Mouse (Mus musculus) forebrain, embryonic 14.5 days (tissue): ENCODE measurements around the gene Abcb5. TPM values are rescaled to one million over a fixed set of nuclear protein-coding genes. Genes with fewer than 3 reads are reported as not detected.

ENCODE experiments used
- ATAC-seq: fragments of 200-750 bp; cut with Nextera tagmentation; 2 replicates; pipeline ENCODE4 v1.8.0; 2017; ENCODE audit warnings: mild to moderate bottlenecking, moderate library complexity
- DNase-seq: peaks from one replicate; pipeline ENCODE4 v3.0.0-alpha.2; 2015; ENCODE audit warnings: low spot score
- H3K27ac ChIP-seq: fragments of 300-500 bp; sonication (generic); 2 replicates; pipeline ENCODE4 v1.5.1; 2014; ENCODE audit warnings: low read depth, mild to moderate bottlenecking, control low read depth, low read length, moderate library complexity
- H3K27me3 ChIP-seq: fragments of 300-500 bp; sonication (generic); replicated peaks from 2 replicates; pipeline ENCODE4 v1.6.1; 2014; ENCODE audit warnings: low read length, control low read depth, mixed read lengths; ENCODE audit not compliant: control insufficient read depth, insufficient read depth
- H3K36me3 ChIP-seq: fragments of 300-500 bp; sonication (generic); 2 replicates; pipeline ENCODE4 v1.6.1; 2014; ENCODE audit warnings: low read length, control low read depth; ENCODE audit not compliant: control insufficient read depth, insufficient read depth
- H3K4me1 ChIP-seq: fragments of 300-500 bp; sonication (generic); 2 replicates; pipeline ENCODE4 v1.6.1; 2014; ENCODE audit warnings: antibody characterized with exemption, low read length, control low read depth; ENCODE audit not compliant: control insufficient read depth, insufficient read depth
- H3K4me2 ChIP-seq: fragments of 300-500 bp; sonication (generic); 2 replicates; pipeline ENCODE4 v1.6.1; 2014; ENCODE audit warnings: mild to moderate bottlenecking, control low read depth, low read length
- H3K4me3 ChIP-seq: fragments of 300-500 bp; sonication (generic); 2 replicates; pipeline ENCODE4 v1.5.1; 2014; ENCODE audit warnings: low read depth, low read length, control low read depth
- H3K9ac ChIP-seq: fragments of 300-500 bp; sonication (generic); 2 replicates; pipeline ENCODE4 v1.6.1; 2014; ENCODE audit warnings: mild to moderate bottlenecking, low read length, control low read depth, moderate library complexity
- H3K9me3 ChIP-seq: fragments of 300-500 bp; sonication (generic); replicated peaks from 2 replicates; pipeline ENCODE4 v1.6.1; 2016; ENCODE audit warnings: low read length, control low read depth, mixed read lengths; ENCODE audit not compliant: control insufficient read depth
- WGBS: fragments of 180-500 bp; shearing (Covaris S2); extraction: QIAGEN DNeasy Blood & Tissue Kit; methylation state at CpG from one replicate; pipeline ENCODE4 v1.1.7; 2014; 5-methylcytosine and 5-hydroxymethylcytosine counted together
- polyA plus RNA-seq: library from polyadenylated mRNA; unstranded; fragments of >200 nt; fragmentation: Nextera tagmentation; extraction: Ambion mirVana; gene quantifications from 2 replicates; pipeline ENCODE4 v1.2.1, GENCODE M21; 2014

Gene Abcb5
- polyA plus RNA-seq, 1 experiment from 2014 or later: not detected

- ATAC-seq: no peak
- H3K27ac ChIP-seq: no peak overlapping the region
- no peak overlapping the region for H3K9ac ChIP-seq
- H3K9me3 ChIP-seq: no peaks in the 10 kb centered on the region
- H3K4me2 ChIP-seq: no peak overlapping the region
- peaks cover 36% of the 10 kb centered on the region for H3K27me3 ChIP-seq
- H3K4me3 ChIP-seq: no peak overlapping the region
- WGBS: 30% methylated on average over 3 of the region's 3 CpGs
- H3K4me1 ChIP-seq: peaks cover 3% of the 10 kb centered on the region; the same call in 1 of the 2 replicates
- H3K36me3 ChIP-seq: no peaks in the 10 kb centered on the region
- DNase-seq: no peak
Observed at GRCm38 (mm10) chr12:118845351-118845750, 120.9 kb downstream of the Abcb5 start.

- Histone ChIP-seq H3K9me3 (no peaks in the 10 kb centered on the region), H3K9ac (no peak overlapping the region), H3K4me2 (no peak overlapping the region), H3K27ac (no peak overlapping the region), H3K36me3 (no peaks in the 10 kb centered on the region), H3K4me1 (peaks cover 3% of the 10 kb centered on the region; the same call in 1 of the 2 replicates), H3K27me3 (peaks cover 36% of the 10 kb centered on the region), H3K4me3 (no peak overlapping the region)
- DNase-seq: no peak
- 17% methylated on average over 3 of the region's 3 CpGs for WGBS
- ATAC-seq: no peak
Observed at GRCm38 (mm10) chr12:118844841-118845240, 121.4 kb downstream of the Abcb5 start.

GRCm38 (mm10) chr12:118844111-118844510 is 122.1 kb downstream of the Abcb5 start:
- H3K27me3 ChIP-seq: peaks cover 40% of the 10 kb centered on the region
- ATAC-seq: no peak
- no peak overlapping the region for H3K27ac ChIP-seq
- no peak overlapping the region for H3K4me3 ChIP-seq
- peaks cover 3% of the 10 kb centered on the region; the same call in 1 of the 2 replicates for H3K4me1 ChIP-seq
- no peak for DNase-seq
- no peak overlapping the region for H3K9ac ChIP-seq
- H3K4me2 ChIP-seq: peak overlapping the region; percentile 55; the same call in 1 of the 2 replicates
- H3K36me3 ChIP-seq: no peaks in the 10 kb centered on the region
- no peaks in the 10 kb centered on the region for H3K9me3 ChIP-seq

- H3K27ac ChIP-seq: peak overlapping the region; percentile 10; the same call in 1 of the 2 replicates
- H3K27me3 ChIP-seq: peaks cover 35% of the 10 kb centered on the region
- WGBS: under 1% methylated on average over 33 of the region's 33 CpGs
- ATAC-seq (peak; percentile 19; the same call in 1 of the 2 replicates), DNase-seq (no peak)
- peaks cover 5% of the 10 kb centered on the region; the same call in 1 of the 2 replicates for H3K4me1 ChIP-seq
- H3K9me3 ChIP-seq: no peaks in the 10 kb centered on the region
- peak overlapping the region; percentile 51; the same call in 1 of the 2 replicates for H3K9ac ChIP-seq
- H3K36me3 ChIP-seq: no peaks in the 10 kb centered on the region
- H3K4me3 ChIP-seq: peak overlapping the region; percentile 25
- H3K4me2 ChIP-seq: peak overlapping the region; percentile 55
Observed at GRCm38 (mm10) chr12:118842671-118843411, 123.4 kb downstream of the Abcb5 start.

- Histone ChIP-seq H3K27ac (no peak overlapping the region), H3K4me1 (peaks cover 10% of the 10 kb centered on the region; the same call in 1 of the 2 replicates), H3K27me3 (peaks cover 43% of the 10 kb centered on the region), H3K36me3 (no peaks in the 10 kb centered on the region), H3K4me3 (no peak overlapping the region), H3K9ac (no peak overlapping the region), H3K9me3 (no peaks in the 10 kb centered on the region), H3K4me2 (no peak overlapping the region)
- 20% methylated on average over 6 of the region's 6 CpGs for WGBS
- no peak for ATAC-seq
- DNase-seq: no peak
Observed at GRCm38 (mm10) chr12:118841971-118842550, 124.2 kb downstream of the Abcb5 start.

- DNase-seq: no peak
Observed at GRCm38 (mm10) chr12:118841381-118841922, 124.8 kb downstream of the Abcb5 start.

GRCm38 (mm10) chr12:118840861-118841260 is 125.4 kb downstream of the Abcb5 start:
- H3K9ac ChIP-seq: no peak overlapping the region
- no peaks in the 10 kb centered on the region for H3K9me3 ChIP-seq
- under 1% methylated on average over 12 of the region's 12 CpGs for WGBS
- ATAC-seq: peak; percentile 73
- peak overlapping the region; percentile 33; the same call in 1 of the 2 replicates for H3K4me2 ChIP-seq
- H3K4me1 ChIP-seq: peaks cover 11% of the 10 kb centered on the region; the same call in 1 of the 2 replicates
- H3K4me3 ChIP-seq: no peak overlapping the region
- H3K27ac ChIP-seq: no peak overlapping the region
- peak; percentile 88 for DNase-seq
- H3K27me3 ChIP-seq: peaks cover 50% of the 10 kb centered on the region
- no peaks in the 10 kb centered on the region for H3K36me3 ChIP-seq

More at GRCm38 (mm10) chr12:118841381-118841922, 124.8 kb downstream of the Abcb5 start:
- H3K9me3 ChIP-seq: no peaks in the 10 kb centered on the region
- 0 out of 2 replicates have a peak overlapping the region, but pooled peaks have one; percentile 7 for H3K4me2 ChIP-seq
- no peak overlapping the region for H3K27ac ChIP-seq
- peaks cover 47% of the 10 kb centered on the region for H3K27me3 ChIP-seq
- H3K4me1 ChIP-seq: peaks cover 13% of the 10 kb centered on the region; the same call in 1 of the 2 replicates
- no peak overlapping the region for H3K9ac ChIP-seq
- H3K4me3 ChIP-seq: no peak overlapping the region
- no peaks in the 10 kb centered on the region for H3K36me3 ChIP-seq
- ATAC-seq: no peak
- 9% methylated on average over 5 of the region's 5 CpGs for WGBS

GRCm38 (mm10) chr12:118840301-118840700 is 125.9 kb downstream of the Abcb5 start:
- Histone ChIP-seq H3K4me2 (peak overlapping the region; percentile 33; the same call in 1 of the 2 replicates), H3K9me3 (no peaks in the 10 kb centered on the region), H3K36me3 (no peaks in the 10 kb centered on the region), H3K4me3 (no peak overlapping the region), H3K9ac (no peak overlapping the region), H3K27ac (no peak overlapping the region), H3K27me3 (peaks cover 49% of the 10 kb centered on the region), H3K4me1 (peaks cover 10% of the 10 kb centered on the region; the same call in 1 of the 2 replicates)
- 1% methylated on average over 15 of the region's 15 CpGs for WGBS
- DNase-seq (peak; percentile 89), ATAC-seq (peak; percentile 78)
